Mouse (Mus musculus): ENCODE results near the gene Lrrc4.

The Lrrc4 gene

DNA sequence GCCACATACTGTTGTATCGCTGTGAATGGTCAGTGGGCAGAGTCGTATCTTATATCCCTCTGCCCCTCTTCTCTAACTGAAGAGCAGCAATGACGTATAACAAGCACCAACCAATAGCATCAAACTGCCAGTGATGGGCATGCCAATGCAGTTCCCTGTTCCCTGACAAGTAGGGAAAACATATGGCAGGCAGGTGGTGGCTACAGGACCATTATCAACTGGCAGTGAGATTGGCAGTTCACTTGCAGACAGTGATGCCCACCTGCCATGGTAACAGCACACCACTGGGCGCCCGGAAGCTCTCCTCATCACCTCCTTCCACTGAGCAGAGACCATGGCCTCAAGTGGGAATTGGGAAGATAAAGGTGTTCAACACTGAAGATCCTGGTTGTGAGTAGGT, 175.0 kb downstream of the Lrrc4 start:
- no peak for DNase-seq

DNA sequence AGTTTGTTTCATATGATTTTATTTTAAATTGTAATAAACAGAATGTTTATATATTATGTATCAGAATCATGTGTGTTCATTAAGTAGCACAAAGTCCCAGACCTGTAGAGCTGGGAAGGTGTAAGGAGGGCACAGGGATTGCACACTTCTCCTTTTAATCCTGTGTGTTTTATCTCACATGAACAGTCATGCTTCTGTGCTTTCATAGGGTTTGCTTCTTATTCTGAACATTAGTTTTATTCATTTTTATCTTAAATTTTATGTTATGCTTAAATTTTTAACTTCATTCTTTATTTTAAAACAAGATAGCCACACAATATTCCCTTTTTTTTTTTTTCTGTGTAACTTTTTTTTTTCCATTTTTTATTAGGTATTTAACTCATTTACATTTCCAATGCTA, 186.3 kb downstream of the Lrrc4 start:
- DNase-seq = no peak

DNA sequence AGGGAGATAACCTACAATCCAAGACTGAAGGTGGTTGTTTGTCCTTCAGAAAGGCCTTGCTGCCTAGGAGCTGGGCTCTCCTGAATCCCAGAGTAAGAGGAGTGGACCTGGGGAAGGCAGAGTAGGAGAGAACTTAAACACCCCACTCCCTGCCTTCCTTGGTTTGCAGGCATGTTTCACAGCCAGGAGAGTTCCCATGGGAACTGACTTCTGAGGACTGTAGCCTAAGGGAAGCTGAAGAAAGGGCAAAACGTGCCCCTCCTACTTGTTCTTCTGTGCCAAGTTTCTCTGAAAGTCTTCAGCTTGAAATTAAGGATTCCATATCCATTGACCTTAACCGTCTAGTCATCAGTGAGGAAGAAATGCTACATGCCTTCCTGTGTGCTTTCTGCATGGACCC, 188.6 kb downstream of the Lrrc4 start:
- no peak for DNase-seq

DNA sequence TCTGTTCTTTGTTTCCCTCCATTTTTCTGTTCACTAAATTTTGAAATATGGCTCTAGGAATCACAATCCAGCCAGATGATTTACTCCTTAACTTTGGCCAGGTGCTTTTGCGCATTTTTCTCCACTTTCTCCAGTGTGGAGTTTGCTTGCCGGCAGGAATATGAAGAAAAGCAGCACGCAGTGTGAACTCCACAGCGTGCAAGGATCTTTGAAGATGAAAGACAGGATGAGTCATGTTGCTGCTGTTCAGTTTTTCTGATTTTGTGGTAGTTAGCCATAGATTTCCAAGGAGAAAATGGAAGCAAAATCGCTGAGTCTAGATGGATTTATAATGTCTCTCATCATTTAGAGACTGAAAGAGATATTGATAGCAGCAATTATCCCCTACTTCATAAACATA, 191.5 kb downstream of the Lrrc4 start:
- no peak for DNase-seq

DNA sequence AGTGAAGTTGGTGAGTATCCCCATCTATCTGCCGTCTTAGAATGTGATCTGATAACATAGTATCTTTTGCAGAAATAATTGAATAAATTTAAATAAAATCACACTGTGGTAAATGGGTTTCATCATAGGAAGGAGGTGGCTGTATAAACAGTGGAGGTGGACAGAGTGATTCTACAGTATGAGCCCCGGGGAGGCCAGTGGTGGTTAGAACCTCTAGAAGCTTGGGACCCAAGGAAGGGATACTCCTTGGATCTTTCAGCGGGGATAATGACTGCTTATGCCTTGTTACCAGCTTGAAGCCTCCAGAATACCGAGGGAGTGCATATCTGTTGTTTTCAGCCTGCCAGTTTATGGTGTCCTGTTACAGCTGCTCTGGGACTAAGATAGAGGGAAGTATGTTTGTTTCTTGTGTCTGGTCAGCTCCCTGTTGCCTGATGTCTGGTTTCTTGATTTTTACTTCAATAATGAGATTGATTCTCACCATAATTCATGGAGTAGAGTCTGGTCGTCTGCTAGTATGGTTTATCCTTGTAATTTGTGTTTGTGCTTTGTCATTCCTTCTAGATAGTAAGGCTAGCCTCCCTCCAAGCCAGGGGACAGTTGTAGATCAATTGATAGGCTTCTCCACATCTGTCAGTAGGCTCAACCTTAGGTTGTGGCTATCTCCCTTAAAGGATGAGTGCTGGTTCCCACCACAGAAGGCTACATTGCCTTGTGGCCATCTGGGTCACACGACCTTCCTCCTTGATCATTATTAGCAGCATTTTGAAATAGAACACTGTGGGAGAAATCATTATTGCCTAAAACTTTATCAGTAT, 195.8 kb downstream of the Lrrc4 start:
- no peak for DNase-seq

DNA sequence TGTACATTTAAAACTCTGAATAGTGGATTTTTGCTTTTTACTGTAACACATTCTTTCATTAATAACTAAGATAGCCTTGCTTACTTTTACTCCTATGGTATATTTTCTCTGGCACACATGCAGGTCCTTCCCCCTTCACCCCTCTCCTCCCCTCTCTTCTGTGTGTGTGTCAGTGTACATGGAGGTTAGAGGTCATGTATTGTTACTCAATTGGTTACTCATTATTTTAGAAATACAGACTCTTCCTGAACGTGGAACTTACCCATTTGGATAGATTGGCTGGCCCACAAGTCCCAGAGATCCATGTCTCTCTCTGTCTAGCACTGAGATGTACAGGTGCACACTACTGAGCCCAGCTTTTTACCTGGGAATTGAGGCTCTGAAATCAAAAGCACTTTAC, 196.5 kb downstream of the Lrrc4 start:
- DNase-seq = no peak

DNA sequence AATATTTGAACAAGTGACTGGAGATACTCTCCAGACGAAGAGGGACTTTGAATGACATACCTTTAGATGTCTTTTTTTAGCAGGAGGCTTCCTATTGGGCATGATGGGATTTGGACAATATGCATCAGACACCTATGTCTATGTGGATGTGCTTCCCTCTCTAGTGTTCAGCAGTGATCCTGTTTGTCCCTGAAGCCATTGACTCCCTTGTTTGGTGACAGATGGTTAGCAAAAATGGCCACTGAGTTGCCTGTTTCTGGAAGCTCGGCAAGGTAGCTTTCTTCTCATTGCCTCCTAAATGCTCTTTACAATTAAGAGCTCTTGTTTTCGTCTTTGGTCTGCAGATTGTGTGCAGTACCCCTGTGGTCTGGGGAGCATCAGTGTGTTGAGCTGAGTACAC, 197.9 kb downstream of the Lrrc4 start:
- peak; percentile 77 for DNase-seq

DNA sequence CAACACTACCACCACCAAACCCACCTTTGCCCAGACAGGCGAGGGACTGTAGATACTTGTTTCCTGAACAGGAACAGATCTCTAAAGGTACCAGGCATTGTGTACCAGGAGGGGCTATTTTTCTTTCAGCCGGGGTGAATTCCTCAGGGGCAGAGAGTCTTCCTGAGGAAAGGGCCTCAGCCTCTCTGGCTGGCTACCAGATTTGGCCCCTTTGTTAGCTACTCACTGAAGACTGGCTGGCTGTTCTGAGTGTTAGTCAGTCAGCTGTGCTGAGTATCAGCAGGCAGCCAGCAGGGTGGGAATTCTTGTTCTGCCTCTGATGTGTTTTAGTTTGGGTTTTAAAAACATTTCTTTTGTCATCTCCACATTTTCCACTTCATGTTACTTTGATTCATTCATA, 198.4 kb downstream of the Lrrc4 start:
- DNase-seq = no peak

DNA sequence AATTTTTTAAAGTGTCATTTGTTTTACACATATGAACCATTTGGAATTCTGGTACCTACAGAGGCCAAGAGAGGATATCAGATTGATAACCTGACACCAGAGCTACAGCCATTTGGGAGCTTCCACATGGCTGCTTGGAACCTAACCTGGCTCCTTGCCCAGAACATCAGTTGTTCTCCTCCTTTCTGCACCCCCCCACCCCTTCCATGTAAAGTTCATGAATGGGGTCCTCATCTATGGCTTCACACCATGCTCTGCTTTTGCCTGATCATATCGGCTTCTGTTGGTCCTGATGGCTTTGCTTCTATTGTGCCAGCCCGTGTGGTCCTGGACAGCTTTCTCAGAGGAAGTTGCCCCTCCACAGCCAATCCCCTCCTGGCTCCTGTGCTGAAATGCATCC, 200.6 kb downstream of the Lrrc4 start:
- no peak for DNase-seq

DNA sequence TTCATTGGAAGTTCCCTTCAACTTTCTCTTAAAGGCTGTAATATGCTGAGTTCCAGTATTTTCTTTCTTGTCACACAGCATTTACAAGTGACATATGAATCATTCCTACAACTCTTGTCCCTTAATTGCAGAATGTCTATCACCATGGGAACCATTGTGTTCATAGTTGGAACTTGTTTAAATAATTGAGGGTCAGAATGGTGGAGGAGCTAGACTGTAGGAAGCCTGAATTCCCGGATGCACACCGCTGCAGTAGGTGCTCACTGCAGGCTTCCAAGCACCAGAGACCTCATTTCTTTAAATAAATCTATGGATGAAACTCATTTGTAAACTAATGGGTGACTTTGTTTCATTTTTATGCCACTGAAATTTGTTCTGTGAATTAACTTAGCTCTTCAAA, 201.7 kb downstream of the Lrrc4 start:
- no peak for DNase-seq

DNA sequence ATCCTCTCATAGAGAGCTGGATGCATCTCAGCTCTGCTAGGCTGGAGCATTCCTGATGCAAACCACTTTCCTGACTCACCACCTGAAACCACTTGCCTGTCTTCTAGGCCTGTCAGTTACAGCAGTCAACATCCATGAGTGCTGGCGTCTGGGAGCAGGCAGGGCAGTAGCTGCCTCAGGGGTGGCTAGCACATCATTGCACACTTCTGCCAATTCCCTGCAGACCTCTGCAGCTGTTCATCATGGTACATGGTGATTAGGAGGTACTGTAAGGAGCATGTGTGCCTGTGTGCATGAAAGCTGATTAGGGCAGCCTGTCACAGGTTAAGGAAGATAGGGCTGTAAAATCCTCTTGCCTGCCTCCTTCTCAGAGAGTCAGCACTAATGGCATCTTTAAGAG, 203.1 kb downstream of the Lrrc4 start:
- DNase-seq = no peak

DNA sequence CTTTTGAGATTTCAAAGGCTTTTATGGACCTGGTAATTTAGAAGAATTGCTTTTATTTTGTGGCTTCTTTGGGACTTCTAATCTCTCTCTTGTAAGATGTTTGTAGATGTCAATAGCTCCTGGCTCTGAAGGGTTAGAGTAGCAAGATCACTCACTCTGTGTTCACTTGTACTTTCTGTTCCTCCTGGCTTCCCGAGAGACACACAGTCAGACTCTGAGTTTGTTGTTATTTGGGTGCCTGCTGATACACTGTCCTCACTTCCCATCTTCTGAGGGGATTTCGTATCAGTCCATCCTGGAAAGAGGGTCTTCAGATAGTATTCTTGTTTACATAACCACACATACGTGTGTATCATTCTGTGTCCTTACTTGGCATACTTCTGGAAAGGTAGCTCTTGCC, 208.6 kb downstream of the Lrrc4 start:
- no peak for DNase-seq

DNA sequence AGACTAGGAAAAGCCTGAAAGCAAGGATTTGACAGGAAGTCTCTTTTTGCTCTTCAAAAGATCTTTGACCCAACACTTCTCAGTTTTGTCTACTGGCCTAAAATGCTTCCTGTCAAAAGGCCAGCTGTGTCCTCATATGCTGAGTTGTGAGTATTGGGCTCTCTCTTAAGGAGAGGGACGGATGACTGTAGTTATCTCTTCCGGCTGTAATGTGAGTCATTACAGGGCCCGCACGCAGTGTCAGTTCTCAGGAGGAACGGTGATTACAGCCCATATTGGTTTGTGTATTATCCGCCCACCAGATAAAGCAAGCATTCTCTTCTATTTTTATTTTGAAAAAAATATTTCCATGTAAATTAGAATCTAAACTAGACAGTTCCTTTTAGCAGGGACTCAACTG, 209.0 kb downstream of the Lrrc4 start:
- no peak for DNase-seq

DNA sequence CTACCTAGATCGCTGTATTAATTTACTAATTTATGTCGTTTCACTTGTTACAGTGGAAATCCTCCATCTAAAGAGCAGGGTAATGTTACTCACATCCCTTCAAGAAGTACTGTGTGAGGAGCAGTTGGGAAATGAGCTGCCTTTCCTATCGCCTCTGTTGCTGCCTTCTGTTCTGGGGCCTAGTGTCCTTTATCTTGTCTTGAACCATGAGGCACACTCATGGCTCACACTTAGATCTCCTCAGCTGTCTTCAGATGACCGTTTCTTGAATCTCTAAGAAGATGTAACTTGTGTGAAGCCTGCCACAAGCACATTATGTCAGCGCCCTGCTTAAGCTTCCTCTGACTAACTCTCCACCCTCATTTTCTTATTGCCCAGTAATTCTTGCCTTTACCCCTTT, 209.6 kb downstream of the Lrrc4 start:
- no peak for DNase-seq

DNA sequence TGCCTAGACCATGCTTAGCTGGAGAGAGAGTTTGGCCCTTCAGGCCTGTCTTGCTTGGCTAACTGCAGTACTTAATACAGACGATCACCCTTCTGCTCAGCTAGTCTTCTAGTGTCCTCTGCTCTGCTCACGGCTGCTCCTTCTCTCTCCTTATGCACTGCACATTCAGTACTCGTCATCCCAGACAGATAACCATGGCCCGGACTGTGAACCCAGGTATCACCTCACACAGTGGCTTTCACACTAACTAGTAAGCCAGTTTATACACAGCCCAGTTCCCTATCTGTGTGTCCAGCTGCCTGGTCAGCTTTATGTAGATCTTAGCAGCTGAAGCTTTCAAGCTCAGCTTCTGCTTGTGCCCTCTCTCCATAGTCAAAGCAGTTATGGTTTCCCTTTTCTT, 210.1 kb downstream of the Lrrc4 start:
- no peak for DNase-seq

DNA sequence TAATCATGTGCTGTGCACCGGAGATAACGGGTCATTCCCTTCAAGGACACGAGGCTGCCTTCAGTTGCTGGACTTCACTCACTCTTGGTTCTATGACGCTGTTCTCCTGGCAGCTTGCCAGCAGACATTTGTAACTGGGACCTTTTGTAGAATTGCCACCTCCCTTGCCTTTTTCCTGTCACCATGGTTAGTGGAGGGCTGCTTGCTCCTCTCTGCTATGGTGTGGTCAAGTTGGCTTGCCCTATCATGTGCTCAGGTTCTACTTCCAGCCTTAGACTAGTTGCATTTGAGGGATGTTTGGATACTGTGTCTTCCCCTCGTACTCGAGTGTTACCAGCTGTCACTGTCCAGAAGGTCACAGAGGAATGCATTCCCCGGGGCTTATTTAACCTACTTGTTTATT, 212.8 kb downstream of the Lrrc4 start:
- DNase-seq = peak; percentile 60

DNA sequence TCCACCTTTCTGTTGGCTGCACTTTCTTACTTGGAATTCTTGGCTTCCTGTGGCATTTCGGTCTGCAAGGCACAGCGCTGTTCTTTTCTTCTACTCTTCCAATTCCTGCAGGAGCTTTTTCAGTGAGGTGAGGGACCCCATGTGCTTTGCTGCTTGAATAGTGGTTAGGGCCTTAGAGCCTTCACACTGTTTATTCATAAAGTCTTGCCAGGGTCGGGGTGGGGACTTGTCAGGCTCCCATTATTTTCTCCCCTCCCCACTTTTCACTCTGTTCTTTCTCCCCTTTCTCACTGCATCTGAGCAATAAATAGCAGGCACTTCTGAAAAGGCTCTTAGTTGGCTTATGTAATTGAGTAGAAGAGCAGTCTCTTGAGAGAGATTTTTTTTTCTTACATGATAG, 213.2 kb downstream of the Lrrc4 start:
- no peak for DNase-seq

DNA sequence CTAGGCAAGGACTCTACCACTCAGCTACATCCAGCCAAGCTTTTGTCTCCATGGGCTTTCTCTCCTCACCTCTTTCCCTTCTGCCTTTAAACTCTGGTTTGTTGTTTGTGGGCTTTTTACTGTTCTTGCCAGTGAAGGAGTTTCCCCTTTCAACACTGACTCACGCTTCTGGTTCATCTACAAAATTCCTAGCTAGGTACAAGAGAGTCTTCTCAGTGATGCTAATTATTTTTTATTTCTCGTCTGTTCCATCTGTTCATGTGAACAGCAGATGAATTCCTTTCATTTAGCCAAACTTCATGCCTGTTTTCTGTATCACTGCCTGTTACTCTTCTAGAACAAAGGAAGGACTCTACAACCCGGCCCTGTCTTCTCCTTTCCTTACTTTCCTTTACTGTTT, 215.6 kb downstream of the Lrrc4 start:
- DNase-seq = peak; percentile 39

DNA sequence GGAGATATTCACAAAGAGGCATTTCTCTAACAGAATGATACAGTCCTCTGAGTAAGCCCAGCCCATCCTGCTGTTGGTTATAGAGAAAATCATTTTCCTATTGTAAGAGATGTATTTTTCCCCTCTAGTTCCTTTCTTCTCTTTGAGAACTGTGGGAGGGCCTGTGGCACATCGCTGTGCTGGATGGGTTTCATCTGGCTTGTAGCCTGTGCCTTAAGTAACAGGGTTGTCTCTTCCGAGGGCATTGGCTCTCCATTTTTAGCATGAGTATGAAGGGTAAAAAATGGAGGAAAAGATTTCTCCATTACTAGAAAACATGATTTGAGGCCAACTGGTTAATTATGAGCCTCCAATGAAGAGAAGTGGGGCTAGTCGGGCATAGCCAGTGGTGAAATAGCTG, 216.1 kb downstream of the Lrrc4 start:
- DNase-seq = peak; percentile 36

DNA sequence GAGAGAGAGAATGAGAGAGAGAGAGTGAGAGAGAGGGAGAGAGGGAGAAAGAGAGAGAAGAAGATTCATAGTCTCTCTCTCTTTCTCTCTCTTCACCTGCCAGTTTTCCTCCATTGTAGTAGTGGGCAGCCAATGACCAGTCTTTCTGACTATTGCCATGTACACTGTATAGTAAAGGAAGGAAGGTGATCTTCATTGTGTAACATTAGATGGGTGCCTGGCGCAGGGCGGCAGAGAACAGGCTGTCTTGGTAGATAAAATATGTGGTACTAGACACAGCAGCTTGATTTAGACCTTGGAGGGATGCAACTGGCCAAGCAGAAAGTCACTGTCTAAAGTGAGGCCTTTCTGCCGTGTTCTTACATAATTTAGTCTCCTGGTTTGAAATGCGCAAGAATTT, 216.7 kb downstream of the Lrrc4 start:
- no peak for DNase-seq

DNA sequence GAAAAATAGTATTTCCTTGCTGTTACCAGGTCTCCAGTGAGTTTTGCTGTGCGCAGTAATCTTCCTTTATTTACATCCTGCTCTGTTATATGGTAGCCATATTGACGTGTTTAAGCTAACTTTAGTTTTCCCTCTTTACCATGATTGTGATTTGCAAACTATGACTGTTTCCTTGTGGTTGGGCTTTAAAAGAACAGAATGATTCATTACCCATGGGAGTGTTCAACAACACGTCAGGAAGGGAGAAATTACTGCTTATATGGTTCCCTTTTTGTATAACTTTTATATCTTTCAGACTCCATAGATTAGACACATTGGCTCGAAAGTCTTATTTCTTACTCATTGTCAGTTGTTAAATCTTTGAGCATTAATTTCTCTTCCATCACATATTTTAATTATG, 218.1 kb downstream of the Lrrc4 start:
- DNase-seq = no peak

Measured in cerebellum, adult 9-10 months (tissue).